9 mouse cellular contexts compared by ENCODE assay signal in the genomic region with DNA sequence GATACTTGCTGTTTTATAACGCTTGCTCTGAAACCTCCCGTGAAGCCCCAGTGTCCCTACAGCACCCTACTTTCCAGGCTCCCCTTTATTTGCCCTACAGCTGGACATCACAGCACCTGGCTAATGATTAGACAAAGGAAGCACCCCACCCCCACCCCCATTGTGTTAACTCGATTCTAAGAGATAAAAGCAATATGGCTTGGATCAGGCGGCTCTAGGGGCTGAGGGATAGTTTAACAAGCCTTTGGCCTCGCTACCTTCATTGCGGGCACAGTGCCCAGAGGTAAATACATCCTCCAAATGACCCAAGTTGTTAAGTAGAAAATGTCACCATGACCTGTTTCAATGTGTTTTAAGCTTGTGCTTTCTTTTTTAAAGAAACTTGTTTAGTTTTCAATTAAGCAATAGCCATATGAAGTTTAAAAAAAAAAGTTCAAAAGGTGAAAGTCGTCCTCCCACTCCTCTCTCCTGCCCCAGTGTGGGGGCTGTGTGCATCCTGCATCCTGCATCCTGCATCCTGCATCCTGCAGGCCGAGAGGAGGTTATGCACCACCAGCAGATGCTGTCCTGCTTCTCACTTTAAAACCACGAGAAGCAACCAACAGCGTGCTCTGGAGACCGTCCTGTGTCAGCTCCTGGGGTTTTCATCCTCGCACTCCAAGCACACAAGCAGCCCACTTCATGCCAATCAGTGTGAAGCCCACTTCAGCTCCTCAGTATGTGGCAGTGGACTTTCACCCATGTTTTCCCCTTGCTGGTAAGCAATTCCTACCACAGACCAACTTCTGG. TPM values are rescaled to one million over a fixed set of nuclear protein-coding genes. Genes with fewer than 3 reads are reported as not detected.
DNase-seq lines count a peak whose midpoint lies in the region; ATAC-seq and TF ChIP-seq lines count a peak whose summit lies in the region.
"Had no signal": no experiment of that assay in that cellular context is flagged by ENCODE, and none has a peak within 500 bp of the region (broad histone marks: within the 10 kb centered on the region; RNA-seq: fewer than 3 reads in every experiment).

No protein-coding gene starts in this region.

- WGBS in lung, embryonic 14.5 days: 40% methylated on average over 12 of the region's 12 CpGs
- WGBS in lung, adult 2 months: 32% methylated on average over 12 of the region's 12 CpGs
- WGBS in embryonic facial prominence, embryonic 15.5 days: 45% methylated on average over 12 of the region's 12 CpGs
- WGBS in large intestine, adult 2 months: 16% methylated on average over 12 of the region's 12 CpGs
- 61% methylated on average over 12 of the region's 12 CpGs for WGBS in heart, embryonic 11.5 days (ENCODE audit: insufficient replicate concordance)

- H3K4me1 ChIP-seq in lung, embryonic 14.5 days (ENCODE audit: insufficient read depth): peaks cover 31% of the 10 kb centered on the region
- H3K4me1 ChIP-seq in lung, adult 2 months (ENCODE audit: control insufficient read depth, insufficient read depth, low read length): peaks cover 24% of the 10 kb centered on the region
- H3K4me1 ChIP-seq in embryonic facial prominence, embryonic 15.5 days: peaks cover 46% of the 10 kb centered on the region
- peaks cover 10% of the 10 kb centered on the region for H3K4me1 ChIP-seq in heart, embryonic 11.5 days (ENCODE audit: control insufficient read depth, insufficient read depth, low read length)

- no peak overlapping the region for H3K9ac ChIP-seq in lung, embryonic 14.5 days
- no peak overlapping the region for H3K9ac ChIP-seq in embryonic facial prominence, embryonic 15.5 days
- no peak overlapping the region for H3K9ac ChIP-seq in heart, embryonic 11.5 days (ENCODE audit: low read depth, low read length)

- H3K4me3 ChIP-seq in lung, embryonic 14.5 days (ENCODE audit: low read depth, low read length): no peak overlapping the region
- no peak overlapping the region for H3K4me3 ChIP-seq in lung, adult 2 months (replicated peaks; ENCODE audit: extremely low read depth, low read depth, low read length)
- no peak overlapping the region for H3K4me3 ChIP-seq in embryonic facial prominence, embryonic 15.5 days (replicated peaks)
- H3K4me3 ChIP-seq in heart, embryonic 11.5 days (ENCODE audit: low read depth, low read length): no peak overlapping the region

- peak; percentile 74 for DNase-seq in lung, embryonic 14.5 days
- no peak for DNase-seq in lung, adult 2 months
- peak; percentile 79 for DNase-seq in large intestine, adult 2 months (ENCODE audit: low read depth, low spot score)
- no peak for DNase-seq in cerebellum, postnatal 4 days (ENCODE audit: low spot score in 2 of 2)
- DNase-seq in adrenal gland, adult 2 months: no peak
- DNase-seq: gastrocnemius, postnatal 25 days had no signal

- no peak for ATAC-seq in lung, embryonic 14.5 days (ENCODE audit: insufficient read depth)
- no peak for ATAC-seq in embryonic facial prominence, embryonic 15.5 days (ENCODE audit: insufficient number of reproducible peaks, low FRiP score, low TSS enrichment, low read depth)
- peak; percentile 43 for ATAC-seq in megakaryocyte progenitor cell, adult 5-6 weeks (replicated peaks; ENCODE audit: poor library complexity)
- ATAC-seq in heart, embryonic 11.5 days (replicated peaks; ENCODE audit: insufficient number of reproducible peaks, low FRiP score, low TSS enrichment): no peak

- TF ChIP-seq CTCF in lung, embryonic 14.5 days (IDR thresholded peaks at IDR 0.05; ENCODE audit: low read depth): peak; percentile 16
- no peak for TF ChIP-seq CTCF in lung, adult 2 months (IDR thresholded peaks at IDR 0.05; ENCODE audit: insufficient read depth, low read length)

- TF ChIP-seq POLR2A in lung, adult 2 months (IDR thresholded peaks at IDR 0.05; ENCODE audit: borderline replicate concordance, extremely low read depth, low read depth, low read length): no peak

- no peaks in the 10 kb centered on the region for H3K9me3 ChIP-seq in lung, embryonic 14.5 days (ENCODE audit: low read depth, low read length)
- H3K9me3 ChIP-seq in embryonic facial prominence, embryonic 15.5 days (replicated peaks): no peaks in the 10 kb centered on the region
- H3K9me3 ChIP-seq in heart, embryonic 11.5 days (replicated peaks; ENCODE audit: control insufficient read depth, low read length): no peaks in the 10 kb centered on the region

- H3K4me2 ChIP-seq in lung, embryonic 14.5 days: peak overlapping the region; percentile 20; the same call in 1 of the 2 replicates
- no peak overlapping the region for H3K4me2 ChIP-seq in embryonic facial prominence, embryonic 15.5 days (replicated peaks)
- H3K4me2 ChIP-seq in heart, embryonic 11.5 days: no peak overlapping the region

- H3K27me3 ChIP-seq in lung, embryonic 14.5 days (ENCODE audit: insufficient read depth, low read length): no peaks in the 10 kb centered on the region
- no peaks in the 10 kb centered on the region for H3K27me3 ChIP-seq in embryonic facial prominence, embryonic 15.5 days
- no peaks in the 10 kb centered on the region for H3K27me3 ChIP-seq in heart, embryonic 11.5 days (ENCODE audit: control insufficient read depth, insufficient read depth, low read length)

- H3K36me3 ChIP-seq in lung, embryonic 14.5 days (ENCODE audit: insufficient read depth): peaks cover 32% of the 10 kb centered on the region
- peaks cover 7% of the 10 kb centered on the region; the same call in 1 of the 2 replicates for H3K36me3 ChIP-seq in embryonic facial prominence, embryonic 15.5 days
- H3K36me3 ChIP-seq in heart, embryonic 11.5 days (ENCODE audit: control insufficient read depth, insufficient read depth, low read length): peaks cover 18% of the 10 kb centered on the region

- peak overlapping the region; percentile 76 for H3K27ac ChIP-seq in lung, embryonic 14.5 days (ENCODE audit: low read depth)
- H3K27ac ChIP-seq in embryonic facial prominence, embryonic 15.5 days (replicated peaks): peak overlapping the region; percentile 66
- no peak overlapping the region for H3K27ac ChIP-seq in heart, embryonic 11.5 days (ENCODE audit: low read depth, low read length)

RNA-seq across cellular contexts. Expression of a gene that starts 12.3 kb away (rescaled TPM):
- 27.9 TPM in 2 replicates for polyA plus RNA-seq in lung, embryonic 14.5 days (2014; fragmentation: Nextera tagmentation; extraction: Ambion mirVana)
- 20.0 and 23.2 TPM in 2 replicates for polyA plus RNA-seq in lung, adult 2 months (2012; rRNA removed)
- 22.2 and 22.3 TPM in 2 replicates for polyA plus RNA-seq in embryonic facial prominence, embryonic 15.5 days (2015; fragmentation: Nextera tagmentation; extraction: Ambion mirVana)
- 28.3 and 31.7 TPM in 2 replicates for polyA plus RNA-seq in large intestine, adult 2 months (2012; rRNA removed)
- total RNA-seq in megakaryocyte progenitor cell, adult 5-6 weeks (2015): 11.2 and 11.6 TPM in 2 replicates
- 1.5 and 4.3 TPM in 2 replicates for total RNA-seq in megakaryocyte progenitor cell, adult 5-6 weeks (2017)
- 10 to 100 TPM; 15.3 to 19.1 TPM for total RNA-seq in adrenal gland, adult 2 months (2021)
- polyA plus RNA-seq in adrenal gland, adult 2 months (2012; rRNA removed): 20.2 and 24.2 TPM in 2 replicates
- 11.6 and 12.9 TPM in 2 replicates for polyA plus RNA-seq in heart, embryonic 11.5 days (2014; fragmentation: Nextera tagmentation; extraction: Ambion mirVana)

Comparison
In these comparisons a context has a peak if more than half of its experiments do, and no peak if none do; other contexts are left out.
1. DNase-seq: peak in lung, embryonic 14.5 days (single experiment) and large intestine, adult 2 months (single experiment); none in lung, adult 2 months (single experiment), cerebellum, postnatal 4 days (0 of 2) and adrenal gland, adult 2 months (single experiment).